Mouse (Mus musculus) testis, adult 2 months (tissue): ENCODE measurements around the gene 1110032F04Rik. TPM values are rescaled to one million over a fixed set of nuclear protein-coding genes. Genes with fewer than 3 reads are reported as not detected.
"Not testable (repeated sequence)": the region's sequence is repeated elsewhere in the genome, so short reads cannot be mapped to it uniquely, and the experiment has no call there.

Source experiments
- H3K27ac ChIP-seq: fragments of 200-500 bp; 2 replicates; pipeline ENCODE4 v1.5.1; 2012; ENCODE audit warnings: low read depth, low read length; ENCODE audit not compliant: control insufficient read depth, insufficient read depth
- H3K27me3 ChIP-seq: fragments of 200-500 bp; 2 replicates; pipeline ENCODE4 v1.6.1; 2012; ENCODE audit warnings: mild to moderate bottlenecking, low read length, moderate library complexity; ENCODE audit not compliant: control insufficient read depth, insufficient read depth
- H3K36me3 ChIP-seq: fragments of 200-500 bp; 2 replicates; pipeline ENCODE4 v1.6.1; 2012; ENCODE audit warnings: mild to moderate bottlenecking, low read length; ENCODE audit not compliant: control insufficient read depth, insufficient read depth
- H3K4me1 ChIP-seq: fragments of 200-500 bp; 2 replicates; pipeline ENCODE4 v1.6.1; 2012; ENCODE audit warnings: low read length; ENCODE audit not compliant: control insufficient read depth, insufficient read depth
- H3K4me3 ChIP-seq: fragments of 200-500 bp; 2 replicates; pipeline ENCODE4 v1.5.1; 2012; ENCODE audit warnings: low read depth, mild to moderate bottlenecking, low read length, moderate library complexity, mixed read lengths; ENCODE audit not compliant: control insufficient read depth
- CTCF ChIP-seq: fragments of 200-500 bp; IDR thresholded peaks from 2 replicates; pipeline ENCODE4 v1.5.1; 2012; ENCODE audit warnings: low read depth, mild to moderate bottlenecking, inconsistent platforms, low read length, moderate library complexity; ENCODE audit not compliant: control insufficient read depth, insufficient read depth, insufficient replicate concordance
- POLR2A ChIP-seq: fragments of 200-500 bp; IDR thresholded peaks from 2 replicates; pipeline ENCODE4 v1.6.1; 2012; ENCODE audit warnings: low read depth, mild to moderate bottlenecking, inconsistent platforms, low read length, moderate library complexity; ENCODE audit not compliant: control insufficient read depth
- polyA plus RNA-seq: library from polyadenylated mRNA; depleted of rRNA; stranded (reverse); fragments of >200 nt; gene quantifications from 2 replicates; pipeline ENCODE4 v1.2.3, GENCODE M21; 2012; rRNA removed

1110032F04Rik gene
- polyA plus RNA-seq, 1 experiment: not detected

- TF ChIP-seq POLR2A: no peak
- TF ChIP-seq CTCF: no peak
- no peak overlapping the region for H3K4me3 ChIP-seq
- H3K27me3 ChIP-seq: no peaks in the 10 kb centered on the region
- H3K27ac ChIP-seq: no peak overlapping the region
- no peaks in the 10 kb centered on the region for H3K36me3 ChIP-seq
- peaks cover 12% of the 10 kb centered on the region for H3K4me1 ChIP-seq
Observed at GRCm38 (mm10) chr3:68874079-68874478, 4.7 kb downstream of the 1110032F04Rik start.

DNA sequence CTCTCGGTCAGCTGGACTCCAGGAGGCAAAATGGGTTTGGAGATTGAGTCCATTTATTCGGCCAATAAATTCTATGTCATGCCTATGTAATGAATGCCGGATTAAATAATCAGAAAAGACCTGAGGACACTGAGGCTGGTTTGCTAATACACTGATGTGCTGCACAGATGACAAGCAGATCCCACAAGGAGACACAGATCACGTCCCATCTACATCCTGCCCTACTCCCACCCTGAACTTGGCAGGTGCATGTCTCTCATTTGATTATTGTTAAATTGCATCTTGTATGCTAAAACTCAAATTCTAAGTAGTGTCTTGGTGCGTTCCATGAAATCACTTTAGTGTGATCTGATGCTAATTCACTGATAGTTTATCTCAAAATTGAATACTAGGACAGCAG lies 17.5 kb downstream of the 1110032F04Rik start:
- no peaks in the 10 kb centered on the region for H3K27me3 ChIP-seq
- TF ChIP-seq CTCF (no peak), POLR2A (no peak)
- H3K4me1 ChIP-seq: no peaks in the 10 kb centered on the region
- H3K36me3 ChIP-seq: no peaks in the 10 kb centered on the region
- H3K4me3 ChIP-seq: no peak overlapping the region
- H3K27ac ChIP-seq: no peak overlapping the region

- no peak overlapping the region for H3K27ac ChIP-seq
- TF ChIP-seq POLR2A (no peak), CTCF (no peak)
- no peaks in the 10 kb centered on the region for H3K4me1 ChIP-seq
- H3K27me3 ChIP-seq: no peaks in the 10 kb centered on the region
- H3K36me3 ChIP-seq: no peaks in the 10 kb centered on the region
- H3K4me3 ChIP-seq: no peak overlapping the region
Observed at GRCm38 (mm10) chr3:68895426-68895825, 26.0 kb downstream of the 1110032F04Rik start.

- Histone ChIP-seq H3K27ac (no peak overlapping the region), H3K27me3 (no peaks in the 10 kb centered on the region), H3K4me1 (no peaks in the 10 kb centered on the region), H3K36me3 (no peaks in the 10 kb centered on the region), H3K4me3 (no peak overlapping the region)
- TF ChIP-seq CTCF (no peak), POLR2A (no peak)
Observed at GRCm38 (mm10) chr3:68897154-68897553, 27.8 kb downstream of the 1110032F04Rik start.

- H3K27me3 ChIP-seq, H3K36me3 ChIP-seq, H3K4me1 ChIP-seq, H3K27ac ChIP-seq, H3K4me3 ChIP-seq: not testable (repeated sequence)
Observed at GRCm38 (mm10) chr3:68902636-68903035, 33.2 kb downstream of the 1110032F04Rik start.

DNA sequence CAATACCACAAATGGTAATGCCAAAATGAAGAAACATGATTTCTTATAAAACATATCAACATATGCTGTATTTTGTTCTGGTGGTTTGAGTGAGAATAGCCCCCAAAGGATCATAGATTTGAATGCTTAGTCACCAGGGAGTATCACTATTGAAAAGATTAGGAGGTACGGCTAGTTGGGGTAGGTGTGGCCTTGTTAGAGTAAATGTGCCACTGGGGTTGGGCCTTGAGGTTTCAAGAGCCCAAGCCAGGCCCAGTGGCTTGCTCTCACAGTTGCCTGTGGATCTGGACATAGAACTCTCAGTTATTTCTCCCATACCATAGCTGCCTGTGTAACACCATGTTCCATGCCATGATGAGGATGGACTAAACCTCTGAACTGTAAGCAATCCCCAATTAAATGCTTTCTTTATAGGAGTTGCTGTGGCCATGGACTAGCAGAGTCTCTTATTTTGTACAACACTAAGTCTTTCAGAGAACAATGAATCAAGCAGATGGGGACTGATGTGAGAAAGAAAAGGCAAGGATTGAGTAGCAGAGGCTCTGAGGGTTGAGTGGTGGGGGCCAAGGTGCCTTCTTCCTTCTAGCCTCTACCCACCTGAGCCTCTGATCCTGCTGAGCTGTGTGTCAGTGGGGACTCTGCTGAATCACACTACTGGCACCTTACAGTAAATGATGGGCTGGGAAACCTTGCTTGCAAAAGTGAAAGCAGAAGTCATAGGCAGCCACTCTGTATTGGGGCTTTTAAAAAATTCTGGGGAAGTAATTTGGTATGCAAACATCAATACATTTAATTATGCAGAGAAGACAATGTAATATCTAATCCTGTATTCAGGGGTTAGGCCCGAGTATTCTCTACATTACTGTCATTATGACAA lies 35.8 kb downstream of the 1110032F04Rik start:
- no peak overlapping the region for H3K27ac ChIP-seq
- no peak for TF ChIP-seq CTCF
- TF ChIP-seq POLR2A: no peak
- H3K27me3 ChIP-seq: no peaks in the 10 kb centered on the region
- H3K36me3 ChIP-seq: no peaks in the 10 kb centered on the region
- H3K4me3 ChIP-seq: no peak overlapping the region
- no peaks in the 10 kb centered on the region for H3K4me1 ChIP-seq

GRCm38 (mm10) chr3:68907509-68907908 lies 38.1 kb downstream of the 1110032F04Rik start:
- no peak overlapping the region for H3K27ac ChIP-seq
- H3K36me3 ChIP-seq: no peaks in the 10 kb centered on the region
- no peak for TF ChIP-seq POLR2A
- TF ChIP-seq CTCF: no peak
- no peak overlapping the region for H3K4me3 ChIP-seq
- no peaks in the 10 kb centered on the region for H3K27me3 ChIP-seq
- H3K4me1 ChIP-seq: no peaks in the 10 kb centered on the region

Other genes with a start within 250 kb of the 1110032F04Rik start
- gene Il12a, start 178.9 kb upstream of the 1110032F04Rik start, polyA plus RNA-seq: 0.07 and 0.25 TPM in 2 replicates
- 25.3 and 30.9 TPM in 2 replicates for gene Ift80, start 135.0 kb downstream of the 1110032F04Rik start, polyA plus RNA-seq
- 22.2 and 25.3 TPM in 2 replicates for gene Smc4, start 135.2 kb downstream of the 1110032F04Rik start, polyA plus RNA-seq
- 7.3 and 9.8 TPM in 2 replicates for gene Trim59, start 175.2 kb downstream of the 1110032F04Rik start, polyA plus RNA-seq